Mouse (Mus musculus) midbrain, postnatal 0 days (tissue): ENCODE results near the gene Ptprm. TPM values are rescaled to one million over a fixed set of nuclear protein-coding genes. Genes with fewer than 3 reads are reported as not detected.

Experiments used
- ATAC-seq: fragments of 200-750 bp; cut with Nextera tagmentation; 2 replicates; pipeline ENCODE4 v1.8.0; 2017; ENCODE audit warnings: moderate number of reproducible peaks, mild to moderate bottlenecking, moderate TSS enrichment, moderate library complexity; ENCODE audit not compliant: low FRiP score
- DNase-seq: peaks from one replicate; pipeline ENCODE4 v3.0.0-alpha.2; 2015; ENCODE audit warnings: low spot score
- H3K27ac ChIP-seq: fragments of 300-500 bp; sonication (generic); 2 replicates; pipeline ENCODE4 v1.5.1; 2014; ENCODE audit warnings: low read depth, mild to moderate bottlenecking, low read length, mixed read lengths
- H3K27me3 ChIP-seq: fragments of 300-500 bp; sonication (generic); 2 replicates; pipeline ENCODE4 v1.6.1; 2014; ENCODE audit warnings: low read length, control low read depth, mixed read lengths; ENCODE audit not compliant: insufficient read depth
- H3K36me3 ChIP-seq: fragments of 300-500 bp; sonication (generic); 2 replicates; pipeline ENCODE4 v1.6.1; 2014; ENCODE audit warnings: low read length, control low read depth, mixed read lengths; ENCODE audit not compliant: insufficient read depth
- H3K4me1 ChIP-seq: fragments of 300-500 bp; sonication (generic); 2 replicates; pipeline ENCODE4 v1.6.1; 2014; ENCODE audit warnings: mild to moderate bottlenecking, control low read depth, antibody characterized with exemption, low read length, mixed read lengths; ENCODE audit not compliant: insufficient read depth
- H3K4me2 ChIP-seq: fragments of 300-500 bp; sonication (generic); 2 replicates; pipeline ENCODE4 v1.6.1; 2014; ENCODE audit warnings: low read depth, mild to moderate bottlenecking, low read length, mixed read lengths; ENCODE audit not compliant: poor library complexity, severe bottlenecking
- H3K4me3 ChIP-seq: fragments of 300-500 bp; sonication (generic); 2 replicates; pipeline ENCODE4 v1.5.1; 2014; ENCODE audit warnings: low read depth, mild to moderate bottlenecking, low read length, moderate library complexity
- H3K9ac ChIP-seq: fragments of 300-500 bp; sonication (generic); replicated peaks from 2 replicates; pipeline ENCODE4 v1.6.1; 2014; ENCODE audit warnings: mild to moderate bottlenecking, low read length, moderate library complexity, mixed read lengths; ENCODE audit not compliant: poor library complexity, severe bottlenecking
- H3K9me3 ChIP-seq: fragments of 300-500 bp; sonication (generic); 2 replicates; pipeline ENCODE4 v1.6.1; 2016; ENCODE audit warnings: low read length, control low read depth
- CTCF ChIP-seq: IDR thresholded peaks from 2 replicates; pipeline ENCODE4 v1.5.1; 2016; ENCODE audit warnings: antibody characterized with exemption, mild to moderate bottlenecking
- WGBS: fragments of 180-500 bp; shearing (Covaris S2); extraction: QIAGEN DNeasy Blood & Tissue Kit; methylation state at CpG from one replicate; pipeline ENCODE4 v1.1.7; 2014; 5-methylcytosine and 5-hydroxymethylcytosine counted together
- polyA plus RNA-seq: library from polyadenylated mRNA; unstranded; fragments of >200 nt; fragmentation: Nextera tagmentation; extraction: Ambion mirVana; gene quantifications from 2 replicates; pipeline ENCODE4 v1.2.1, GENCODE M21; 2015
- total RNA-seq: library from RNA; depleted of rRNA; stranded (reverse); fragments of >200 nt; gene quantifications from 2 replicates; pipeline ENCODE4 v1.2.3, GENCODE M21; 2014

Gene Ptprm
- total and polyA plus RNA-seq, 2 experiments from 2014 or later, result 18.3 to 43.5 TPM

DNA sequence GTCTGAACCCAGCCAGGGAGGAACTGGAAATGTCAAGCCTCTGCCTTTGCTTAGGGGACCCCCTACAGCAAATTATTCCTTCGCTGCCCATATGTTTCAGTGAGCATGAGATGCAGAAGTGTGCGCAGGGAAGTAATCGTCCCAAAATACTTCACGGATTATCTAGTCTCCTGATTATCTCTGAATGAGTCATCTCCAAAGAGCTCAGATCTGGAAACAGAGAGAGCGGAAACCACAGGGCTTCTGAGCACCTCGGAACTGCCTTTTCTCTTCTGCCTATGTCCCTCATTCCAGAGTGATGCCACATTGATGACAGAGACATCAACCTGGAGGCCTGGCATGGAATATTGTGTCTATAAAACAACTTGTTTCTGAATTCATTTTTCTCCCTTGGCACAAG, 11.3 kb downstream of the Ptprm start:
- Histone ChIP-seq H3K27me3 (no peaks in the 10 kb centered on the region), H3K9ac (no peak overlapping the region), H3K9me3 (no peaks in the 10 kb centered on the region), H3K27ac (no peak overlapping the region), H3K4me2 (no peak overlapping the region), H3K4me3 (no peak overlapping the region), H3K36me3 (no peaks in the 10 kb centered on the region), H3K4me1 (no peaks in the 10 kb centered on the region)
- 77% methylated on average over 6 of the region's 6 CpGs for WGBS
- ATAC-seq (no peak), DNase-seq (no peak)
- TF ChIP-seq CTCF, result no peak

DNA sequence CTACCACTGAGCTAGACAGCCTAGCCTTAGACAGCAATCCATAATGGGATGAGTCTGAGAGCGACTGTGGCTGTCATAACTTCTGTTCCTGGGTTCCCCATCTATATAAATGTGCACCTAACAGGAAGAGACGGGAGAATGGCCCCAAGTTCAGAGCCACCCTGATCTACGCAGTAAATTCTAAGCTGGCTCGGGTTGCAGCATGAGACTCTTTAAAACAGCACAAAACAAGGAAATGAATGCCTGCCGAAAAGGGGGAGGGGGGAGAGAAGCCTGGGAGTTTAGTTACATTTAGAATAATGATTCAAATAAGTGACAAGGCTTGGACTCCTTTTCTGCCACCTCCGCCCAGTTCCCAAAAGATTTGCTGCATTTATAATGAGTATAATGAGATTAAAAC, 13.9 kb downstream of the Ptprm start:
- H3K4me2 ChIP-seq, result no peak overlapping the region
- H3K9me3 ChIP-seq, result no peaks in the 10 kb centered on the region
- DNase-seq (peak; percentile 21), ATAC-seq (no peak)
- TF ChIP-seq CTCF, result no peak
- no peak overlapping the region for H3K27ac ChIP-seq
- H3K36me3 ChIP-seq, result no peaks in the 10 kb centered on the region
- H3K27me3 ChIP-seq, result no peaks in the 10 kb centered on the region
- 73% methylated on average over 6 of the region's 6 CpGs for WGBS
- no peak overlapping the region for H3K9ac ChIP-seq
- H3K4me3 ChIP-seq, result no peak overlapping the region
- no peaks in the 10 kb centered on the region for H3K4me1 ChIP-seq

DNA sequence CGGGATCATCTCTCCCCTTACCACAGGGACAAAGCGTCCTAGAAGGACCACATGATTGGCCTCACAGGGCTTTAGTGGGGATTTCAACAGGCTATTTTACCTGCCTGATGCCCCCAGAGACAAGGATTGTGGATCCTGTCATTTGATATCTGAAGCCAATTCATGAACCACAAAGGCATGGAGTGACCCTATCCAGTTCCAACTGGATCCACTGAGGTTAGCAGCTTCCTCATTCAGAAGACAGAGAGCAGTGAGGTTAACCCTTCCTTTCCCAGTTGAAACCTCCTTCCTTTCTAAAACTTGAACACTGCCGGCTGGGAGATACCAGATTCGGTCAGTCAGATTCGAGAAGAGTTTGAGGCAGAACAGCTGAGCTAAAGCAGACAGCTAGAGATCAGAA, 14.7 kb downstream of the Ptprm start:
- H3K36me3 ChIP-seq, result no peaks in the 10 kb centered on the region
- H3K9me3 ChIP-seq, result no peaks in the 10 kb centered on the region
- H3K4me3 ChIP-seq, result no peak overlapping the region
- ATAC-seq, result no peak
- TF ChIP-seq CTCF, result no peak
- WGBS, result 91% methylated on average over 5 of the region's 5 CpGs
- no peaks in the 10 kb centered on the region for H3K27me3 ChIP-seq
- no peaks in the 10 kb centered on the region for H3K4me1 ChIP-seq
- no peak overlapping the region for H3K9ac ChIP-seq
- H3K4me2 ChIP-seq, result no peak overlapping the region
- no peak overlapping the region for H3K27ac ChIP-seq
- no peak for DNase-seq

DNA sequence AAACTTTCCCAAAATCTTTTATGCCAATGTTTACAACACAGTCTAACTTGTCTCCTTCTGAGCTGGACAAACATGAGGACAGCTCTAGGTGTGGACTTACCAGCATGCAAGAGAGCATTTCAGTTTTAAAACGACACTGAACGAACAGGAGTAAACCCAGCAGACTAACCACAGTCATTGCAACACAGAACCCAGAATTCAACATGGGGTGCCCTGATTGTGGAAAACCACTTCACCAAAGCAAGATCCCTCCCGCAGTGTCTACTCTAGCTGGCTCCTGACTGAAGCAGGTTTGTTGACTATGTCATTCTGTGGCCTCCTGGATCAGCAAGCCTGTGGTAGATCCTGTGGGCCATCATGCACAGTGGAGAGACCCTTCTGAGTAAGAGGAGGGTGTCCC, 19.9 kb downstream of the Ptprm start:
- DNase-seq (no peak), ATAC-seq (no peak)
- 91% methylated on average over 3 of the region's 3 CpGs for WGBS
- Histone ChIP-seq H3K4me1 (no peaks in the 10 kb centered on the region), H3K9ac (no peak overlapping the region), H3K36me3 (no peaks in the 10 kb centered on the region), H3K9me3 (no peaks in the 10 kb centered on the region), H3K27me3 (no peaks in the 10 kb centered on the region), H3K27ac (no peak overlapping the region), H3K4me3 (no peak overlapping the region), H3K4me2 (no peak overlapping the region)
- TF ChIP-seq CTCF, result no peak

DNA sequence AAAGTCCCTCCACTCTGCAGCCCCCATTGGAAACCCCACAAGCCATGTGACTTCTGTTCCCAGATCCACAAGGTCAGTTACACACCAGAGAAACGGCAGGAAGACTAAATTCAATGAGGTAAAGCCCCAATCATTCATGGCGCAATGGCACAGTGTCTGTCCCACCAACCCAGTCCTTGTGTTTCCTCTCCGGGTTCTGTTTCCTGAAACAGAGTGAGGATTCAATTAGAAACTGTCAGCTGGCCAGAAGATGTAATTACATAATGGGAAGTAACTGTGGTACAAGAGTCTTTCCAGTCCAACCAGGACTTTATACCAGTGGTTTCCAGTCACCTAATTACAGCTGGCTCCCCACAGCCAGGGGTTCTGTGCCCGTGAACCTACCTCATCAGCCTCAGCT, 24.8 kb downstream of the Ptprm start:
- ATAC-seq (no peak), DNase-seq (no peak)
- no peaks in the 10 kb centered on the region for H3K36me3 ChIP-seq
- no peak overlapping the region for H3K4me3 ChIP-seq
- no peaks in the 10 kb centered on the region for H3K4me1 ChIP-seq
- no peak for TF ChIP-seq CTCF
- no peak overlapping the region for H3K4me2 ChIP-seq
- no peaks in the 10 kb centered on the region for H3K9me3 ChIP-seq
- H3K9ac ChIP-seq, result no peak overlapping the region
- no peak overlapping the region for H3K27ac ChIP-seq
- H3K27me3 ChIP-seq, result no peaks in the 10 kb centered on the region
- 74% methylated on average over 4 of the region's 4 CpGs for WGBS

DNA sequence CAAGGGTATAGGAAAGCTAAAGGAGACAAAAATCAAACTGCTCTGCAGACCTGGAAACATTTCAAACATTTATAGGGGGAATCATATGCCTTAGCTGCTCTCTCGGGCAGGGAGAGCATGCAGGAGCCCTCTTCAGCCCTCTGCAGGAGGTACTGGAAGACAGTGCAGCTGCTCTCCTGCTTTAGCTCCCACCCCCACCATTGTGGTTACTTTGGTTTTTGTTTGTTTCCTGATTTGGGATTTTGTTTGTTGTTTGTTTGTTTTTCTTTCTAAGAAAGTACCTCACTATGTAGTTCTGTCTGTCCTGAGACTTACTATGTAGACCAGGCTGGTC, 29.8 kb downstream of the Ptprm start:
- DNase-seq, result no peak
- 36% methylated on average over 1 of the region's 1 CpGs for WGBS
- H3K4me2 ChIP-seq, result no peak overlapping the region
- no peak overlapping the region for H3K27ac ChIP-seq
- H3K27me3 ChIP-seq, result no peaks in the 10 kb centered on the region
- TF ChIP-seq CTCF, result no peak
- 0 out of 2 replicates have a peak, but pooled peaks cover 5% of the 10 kb centered on the region for H3K4me1 ChIP-seq
- no peak for ATAC-seq
- H3K4me3 ChIP-seq, result no peak overlapping the region
- H3K9ac ChIP-seq, result no peak overlapping the region
- H3K36me3 ChIP-seq, result no peaks in the 10 kb centered on the region
- no peaks in the 10 kb centered on the region for H3K9me3 ChIP-seq
